Mouse (Mus musculus) kidney, adult 18-20 months (tissue): ENCODE measurements around the gene Susd5.

Source experiments
- DNase-seq: peaks from one replicate; pipeline ENCODE4 v3.0.0; 2021

Susd5 gene

GRCm38 (mm10) chr9:114057090-114057796 is at the start of gene Susd5:
Susd5 (plus strand) TSS chr9:114057140.
- no peak for DNase-seq

GRCm38 (mm10) chr9:114007850-114008350 is 49.0 kb upstream of the Susd5 start:
- peak; percentile 37 for DNase-seq

- no peak for DNase-seq
These were observed 47.4 kb upstream of the Susd5 start for GRCm38 (mm10) chr9:114009526-114009925.

- DNase-seq = no peak
These were observed 45.7 kb upstream of the Susd5 start for GRCm38 (mm10) chr9:114011203-114011602.

GRCm38 (mm10) chr9:114014034-114014433 is 42.9 kb upstream of the Susd5 start:
- no peak for DNase-seq

- peak; percentile 16 for DNase-seq
These were observed 41.2 kb upstream of the Susd5 start for GRCm38 (mm10) chr9:114015724-114016123.

GRCm38 (mm10) chr9:114016402-114016801 is 40.5 kb upstream of the Susd5 start:
- no peak for DNase-seq

- DNase-seq = no peak
These were observed 37.8 kb upstream of the Susd5 start for GRCm38 (mm10) chr9:114019012-114019762.

GRCm38 (mm10) chr9:114022141-114022540 is 34.8 kb upstream of the Susd5 start:
- DNase-seq = no peak

GRCm38 (mm10) chr9:114025182-114025581 is 31.8 kb upstream of the Susd5 start:
- DNase-seq = no peak

- DNase-seq = no peak
These were observed 31.1 kb upstream of the Susd5 start for GRCm38 (mm10) chr9:114025846-114026245.

GRCm38 (mm10) chr9:114026261-114026934 is 30.5 kb upstream of the Susd5 start:
- DNase-seq = peak; percentile 46

- no peak for DNase-seq
These were observed 16.0 kb upstream of the Susd5 start for GRCm38 (mm10) chr9:114040945-114041344.

- DNase-seq = no peak
These were observed 14.4 kb upstream of the Susd5 start for GRCm38 (mm10) chr9:114042490-114042889.

GRCm38 (mm10) chr9:114044446-114044845 is 12.5 kb upstream of the Susd5 start:
- peak; percentile 7 for DNase-seq

- DNase-seq = no peak
These were observed 10.9 kb upstream of the Susd5 start, which contains the start of gene Fbxl2 for GRCm38 (mm10) chr9:114046028-114046427. Fbxl2 (minus strand) TSS chr9:114046191.

- no peak for DNase-seq
These were observed 10.3 kb upstream of the Susd5 start for GRCm38 (mm10) chr9:114046676-114047075.

- no peak for DNase-seq
These were observed 6.8 kb upstream of the Susd5 start for GRCm38 (mm10) chr9:114050106-114050505.

- no peak for DNase-seq
These were observed 6.2 kb upstream of the Susd5 start for GRCm38 (mm10) chr9:114050778-114051177.

- no peak for DNase-seq
These were observed 4.9 kb upstream of the Susd5 start for GRCm38 (mm10) chr9:114052031-114052430.

GRCm38 (mm10) chr9:114052866-114053265 is 4.1 kb upstream of the Susd5 start:
- no peak for DNase-seq

GRCm38 (mm10) chr9:114068494-114069053 is 11.6 kb downstream of the Susd5 start:
- no peak for DNase-seq

- peak; percentile 4 for DNase-seq
These were observed 12.4 kb downstream of the Susd5 start for GRCm38 (mm10) chr9:114069372-114069771.
